Mouse (Mus musculus) lung, postnatal 4 days (tissue): Measurements from ENCODE around the gene Zfp663.
A peak's percentile ranks its signal among the peaks of the same experiment; 100 is the strongest.

Experiments used
- DNase-seq, 2 experiments: peaks; one replicate each; pipeline ENCODE4 v3.0.0; 2021

Gene Zfp663

DNA sequence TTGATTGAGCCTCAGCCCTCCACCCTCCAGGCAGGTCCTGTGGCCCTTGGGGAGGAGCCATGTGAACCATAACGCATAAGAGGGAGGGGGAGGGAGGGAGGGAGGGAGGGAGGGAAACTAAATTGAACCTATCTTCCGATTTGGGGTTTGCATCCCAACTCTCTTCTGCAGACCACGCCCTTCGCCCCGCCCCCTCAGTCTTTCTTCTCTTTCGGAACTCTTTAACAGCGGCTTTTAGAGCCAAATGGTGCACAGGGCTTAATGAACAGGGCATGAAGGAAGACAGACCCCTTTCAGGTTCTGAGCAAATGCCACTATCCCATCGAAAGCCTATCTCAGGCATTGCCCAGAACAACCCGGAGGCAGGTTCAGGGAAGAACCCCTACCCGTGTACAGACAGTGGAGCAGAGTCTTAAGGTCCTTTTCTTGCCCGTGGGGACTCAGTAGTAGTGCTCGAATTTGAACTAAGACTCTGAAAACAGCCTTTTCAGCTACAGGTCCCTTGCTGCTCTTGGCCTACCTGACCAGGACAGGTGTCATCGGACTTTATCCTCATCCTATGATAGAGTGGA is 575 bp downstream of the Zfp663 start:
- DNase-seq = peak in 1 of 2 experiments; percentile 21

DNA sequence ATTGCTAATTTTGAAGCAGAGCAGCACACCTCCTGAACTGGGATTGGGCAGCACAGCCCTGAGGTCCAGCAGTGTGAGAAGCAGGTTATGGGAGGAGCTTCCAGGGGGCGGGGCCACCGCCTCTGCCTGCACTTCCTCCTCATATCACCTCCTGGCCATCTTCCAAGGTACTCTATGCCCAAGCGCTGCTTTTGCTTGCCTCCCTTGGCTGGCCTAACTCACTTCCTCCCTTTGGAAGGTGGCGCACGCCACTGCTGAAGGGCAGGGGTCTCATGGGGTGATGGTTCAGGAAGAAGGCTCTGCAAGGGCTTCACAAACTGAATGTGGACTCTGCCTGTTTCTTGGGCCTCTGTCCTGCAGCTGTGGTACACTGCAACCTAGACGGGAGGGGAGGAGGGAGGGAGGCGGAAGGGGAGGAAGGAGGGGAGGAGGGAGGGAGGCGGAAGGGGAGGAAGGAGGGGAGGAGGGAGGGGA is 1.4 kb downstream of the Zfp663 start:
- DNase-seq = peak; percentile 78 to 84

DNA sequence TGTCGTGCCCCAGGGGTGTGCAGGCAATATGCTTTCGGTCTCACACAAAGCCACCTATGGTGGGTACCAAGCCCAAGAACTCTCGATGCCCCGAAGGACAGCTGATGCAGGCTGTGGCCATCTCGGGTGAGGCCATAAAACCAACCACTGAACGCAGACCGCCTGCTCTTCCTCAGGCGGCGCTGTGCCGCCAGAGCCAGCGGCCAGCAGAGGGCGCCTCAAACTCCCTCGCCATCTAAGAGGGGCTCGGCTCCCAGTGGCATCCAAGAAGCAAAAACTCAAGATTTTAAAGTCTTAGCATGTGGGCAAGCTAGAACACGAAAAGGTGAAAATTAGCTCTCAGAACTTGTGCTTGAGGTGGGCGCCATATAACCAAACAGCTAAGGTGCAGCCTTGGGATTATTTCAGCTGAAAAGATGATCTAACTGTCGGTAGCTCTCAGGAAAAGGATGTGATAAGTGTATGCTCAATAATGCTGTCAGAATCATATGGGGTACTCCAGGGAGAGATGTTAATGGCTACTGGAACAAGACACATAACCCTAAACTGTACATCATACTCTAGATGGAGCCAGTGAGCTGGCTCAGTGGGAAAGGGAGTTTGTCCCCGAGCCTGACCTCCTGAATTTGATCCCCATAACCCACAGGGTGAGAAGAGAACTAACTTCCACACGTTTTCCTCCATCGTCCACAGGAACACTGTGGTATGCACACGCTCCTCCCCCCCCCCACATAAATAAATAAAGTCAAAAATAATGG is 4.0 kb downstream of the Zfp663 start:
- DNase-seq = peak; percentile 62 to 68

DNA sequence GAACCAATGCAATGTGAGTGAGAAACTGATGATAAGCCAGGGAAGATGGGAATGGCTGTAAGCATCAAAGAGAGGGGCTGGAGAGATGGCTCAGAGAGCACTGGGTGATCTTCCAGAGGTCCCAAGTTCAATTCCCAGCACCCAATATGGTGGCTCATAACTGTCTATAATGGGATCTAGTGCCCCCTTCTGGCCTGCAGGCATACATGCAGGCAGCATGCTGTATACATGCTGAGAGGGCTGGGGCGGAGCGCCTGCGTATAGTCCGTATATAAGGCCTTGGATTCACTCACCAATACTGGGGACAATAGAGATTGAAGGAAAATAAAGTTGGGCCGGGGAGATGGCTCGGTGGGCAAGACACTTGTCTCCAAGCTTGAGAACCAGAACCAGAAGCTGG is 5.2 kb downstream of the Zfp663 start:
- DNase-seq = no peak

DNA sequence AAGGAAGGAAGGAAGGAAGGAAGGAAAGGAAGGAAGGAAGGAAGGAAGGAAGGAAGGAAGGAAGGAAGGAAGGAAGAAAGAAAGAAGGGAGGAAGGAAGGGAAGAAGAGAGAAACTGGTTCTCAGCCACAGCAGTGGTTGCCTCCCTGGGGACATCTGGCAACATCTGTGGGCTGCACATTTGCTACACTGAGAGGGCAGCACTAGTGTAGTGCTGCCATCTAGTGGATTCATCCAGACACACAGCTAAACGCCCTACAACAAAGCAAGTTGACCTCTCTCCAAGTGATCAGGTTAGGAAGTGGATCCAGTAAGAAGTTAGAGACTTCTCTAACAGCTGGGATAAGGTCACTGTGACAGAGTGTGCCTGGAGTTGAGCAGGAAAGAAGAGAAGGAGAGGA is 7.7 kb downstream of the Zfp663 start:
- peak in 1 of 2 experiments; percentile 67 for DNase-seq

DNA sequence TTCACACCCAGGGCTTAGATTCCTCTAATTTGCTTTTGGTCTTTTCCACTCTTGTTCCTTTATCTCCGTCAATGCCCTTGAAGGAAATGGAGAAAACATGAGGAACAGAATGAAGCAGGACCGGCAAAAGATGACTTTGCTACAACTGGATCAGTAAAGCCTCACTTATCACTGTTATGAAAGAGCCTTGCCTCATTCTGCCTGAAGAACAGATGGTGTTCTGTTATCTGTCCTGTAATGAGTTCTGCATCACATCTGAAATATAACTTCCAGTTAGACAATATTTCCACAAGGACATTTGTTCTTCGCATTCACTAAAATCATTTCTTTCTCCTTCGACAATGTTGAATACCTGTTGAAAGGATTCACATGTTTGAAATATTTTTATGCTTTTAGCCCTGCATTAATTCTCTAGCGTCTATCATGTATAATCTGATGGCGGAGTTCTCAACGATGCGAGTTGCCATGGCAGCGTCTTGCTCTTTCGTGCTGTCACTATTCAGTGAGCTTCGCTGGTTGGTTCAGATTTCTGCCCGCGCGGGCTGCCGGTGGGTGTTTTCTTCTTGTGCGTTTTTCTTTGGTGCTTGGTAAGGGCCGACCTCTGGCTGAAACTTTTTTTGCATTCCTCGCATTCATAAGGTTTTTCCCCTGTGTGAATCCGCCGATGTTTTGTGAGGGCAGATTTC is 16.6 kb downstream of the Zfp663 start:
- DNase-seq = no peak

DNA sequence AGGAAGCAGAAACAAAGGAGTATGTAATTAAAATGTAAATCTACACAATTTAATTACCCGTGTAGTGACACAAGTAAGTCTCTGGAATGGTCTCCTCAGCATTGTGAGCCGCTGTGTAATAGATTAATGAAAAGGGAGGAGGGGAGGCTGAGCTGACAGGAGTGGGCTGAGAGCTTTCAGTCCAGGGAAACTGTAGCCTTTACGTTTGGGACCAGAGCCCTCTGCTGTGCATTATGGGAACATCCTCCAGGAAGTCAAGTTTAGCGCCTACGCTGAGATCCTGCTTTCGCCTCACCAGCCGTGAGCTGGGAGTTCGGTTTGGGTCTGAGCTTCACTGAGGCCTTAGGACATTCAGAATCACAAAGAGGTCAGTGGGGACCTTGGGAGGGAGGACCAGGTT is 19.1 kb downstream of the Zfp663 start:
- DNase-seq = peak in 1 of 2 experiments; percentile 34

DNA sequence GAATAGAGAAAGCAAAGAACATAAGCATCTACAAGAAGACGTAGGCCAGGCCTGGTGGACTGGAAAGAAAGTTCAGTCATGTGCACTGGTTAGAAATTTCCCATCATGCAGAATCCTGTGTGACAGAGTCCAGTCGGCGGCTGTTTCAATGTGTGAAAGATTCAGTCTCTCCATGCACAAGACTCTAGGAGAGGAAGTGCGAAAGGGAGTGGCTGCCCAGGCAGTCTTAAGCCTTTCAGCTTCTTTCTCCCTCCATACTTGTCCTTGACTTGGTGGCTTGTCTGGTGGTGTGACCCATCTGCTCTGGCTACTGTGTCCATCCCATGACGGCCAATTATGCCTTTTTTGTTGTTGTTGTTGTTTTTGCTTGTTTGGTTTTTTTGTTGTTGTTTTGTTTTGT is 22.3 kb downstream of the Zfp663 start:
- DNase-seq = no peak

DNA sequence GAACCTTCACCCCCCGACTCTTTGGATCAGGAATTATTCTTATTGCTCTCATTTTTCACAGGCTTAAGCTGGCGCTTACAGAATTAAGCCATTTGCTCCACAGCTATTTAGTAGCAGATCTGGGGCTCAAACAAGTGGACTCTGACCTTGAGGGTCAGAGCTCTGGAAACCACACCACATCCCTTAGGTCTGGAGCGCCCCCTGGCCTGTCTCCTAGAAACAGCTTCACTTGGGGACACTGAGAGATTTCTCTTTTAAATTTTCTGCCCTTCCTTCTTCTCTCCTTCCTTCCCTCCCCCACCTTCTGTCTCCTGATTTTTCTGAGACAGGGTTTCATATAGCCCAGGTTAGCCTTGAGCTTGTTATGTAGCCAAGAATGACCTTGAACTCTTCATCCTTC is 31.3 kb downstream of the Zfp663 start:
- peak; percentile 53 to 76 for DNase-seq

DNA sequence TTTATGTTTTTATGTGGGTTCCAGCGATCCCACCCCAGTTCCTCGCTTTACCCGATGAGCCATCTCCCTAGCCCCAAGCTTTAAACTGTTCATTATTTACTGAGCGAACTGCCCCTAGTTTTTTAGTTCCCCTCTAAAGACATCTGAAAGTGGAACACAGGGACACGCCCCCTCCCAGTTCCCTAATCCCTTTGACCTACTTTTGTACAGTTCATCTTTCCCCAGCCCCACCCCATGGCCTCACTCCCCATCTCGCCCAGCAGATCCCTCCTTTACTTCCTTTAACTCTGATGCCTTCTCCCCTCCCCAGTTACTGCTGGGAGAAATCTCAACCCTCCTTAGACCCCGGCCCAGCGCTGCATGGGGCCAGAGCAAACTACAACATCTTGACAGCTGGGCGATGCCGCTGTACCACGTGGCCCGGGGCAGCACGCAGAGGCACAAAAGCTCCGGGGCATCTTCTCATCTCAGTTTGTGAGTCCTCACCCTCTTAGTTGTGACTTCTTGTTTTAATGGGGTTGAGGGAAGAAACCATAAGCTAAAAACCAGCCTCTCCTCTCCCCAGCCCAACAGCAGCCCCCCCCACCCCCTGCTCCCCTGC is 35.8 kb downstream of the Zfp663 start:
- peak in 1 of 2 experiments; percentile 65 for DNase-seq

DNA sequence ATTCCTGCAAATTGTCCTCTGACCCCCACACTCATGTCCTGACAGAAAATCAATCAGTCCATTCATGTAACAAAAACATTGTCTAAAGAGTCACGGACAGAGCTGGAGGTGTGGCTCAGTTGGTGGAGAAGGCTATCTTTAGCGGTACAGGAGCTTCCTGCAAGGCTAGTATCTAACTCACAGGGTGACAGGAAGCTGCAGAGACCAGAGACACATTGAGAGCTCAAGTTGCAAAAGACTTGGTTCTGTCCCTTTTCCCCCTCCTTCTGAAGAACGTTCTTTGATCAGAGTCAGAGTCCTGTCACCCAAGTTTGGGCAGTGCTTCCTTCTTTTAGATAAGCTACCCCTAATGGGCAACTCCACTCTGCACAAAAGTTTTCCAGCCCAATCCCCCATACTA is 38.8 kb downstream of the Zfp663 start:
- DNase-seq = peak in 1 of 2 experiments; percentile 12

DNA sequence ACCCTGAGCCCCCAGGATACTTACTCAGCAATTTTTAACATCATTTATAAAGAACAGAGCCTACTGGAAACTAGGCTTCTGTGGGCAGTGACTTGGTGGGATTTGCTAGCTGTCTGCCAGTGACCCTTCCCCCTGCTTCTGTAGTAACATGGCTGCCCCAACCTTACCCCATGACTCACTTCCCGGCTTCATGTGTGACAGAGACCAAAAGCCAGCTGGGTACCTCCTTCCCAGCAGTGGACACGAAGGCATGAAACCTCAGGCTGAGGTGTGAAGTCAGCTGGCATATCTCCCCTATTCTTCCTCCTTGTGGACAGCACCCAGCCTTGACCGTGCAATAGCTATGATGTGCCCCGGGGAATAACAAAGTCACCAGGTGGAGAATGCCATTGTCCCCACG is 39.8 kb downstream of the Zfp663 start:
- DNase-seq = peak in 1 of 2 experiments; percentile 11

DNA sequence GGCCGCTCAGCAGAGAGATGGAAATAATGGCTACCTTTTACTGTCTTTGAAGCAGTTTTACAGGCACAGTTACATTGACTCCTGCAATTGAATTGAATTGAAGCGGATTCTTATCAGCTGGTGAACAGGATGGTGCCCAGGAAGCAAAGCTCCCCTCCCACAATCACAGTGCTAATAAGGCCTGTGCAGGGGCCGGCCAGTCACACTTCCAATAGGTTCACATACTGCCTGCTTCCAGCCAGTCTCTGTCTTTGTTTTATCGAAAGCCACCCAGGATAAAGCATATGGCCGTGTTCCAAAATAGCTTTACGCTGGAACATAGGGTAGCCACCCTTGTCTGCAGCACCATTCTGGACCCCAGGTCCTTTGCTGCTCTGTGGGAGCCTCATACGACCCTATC is 41.1 kb downstream of the Zfp663 start:
- DNase-seq = peak in 1 of 2 experiments; percentile 19

DNA sequence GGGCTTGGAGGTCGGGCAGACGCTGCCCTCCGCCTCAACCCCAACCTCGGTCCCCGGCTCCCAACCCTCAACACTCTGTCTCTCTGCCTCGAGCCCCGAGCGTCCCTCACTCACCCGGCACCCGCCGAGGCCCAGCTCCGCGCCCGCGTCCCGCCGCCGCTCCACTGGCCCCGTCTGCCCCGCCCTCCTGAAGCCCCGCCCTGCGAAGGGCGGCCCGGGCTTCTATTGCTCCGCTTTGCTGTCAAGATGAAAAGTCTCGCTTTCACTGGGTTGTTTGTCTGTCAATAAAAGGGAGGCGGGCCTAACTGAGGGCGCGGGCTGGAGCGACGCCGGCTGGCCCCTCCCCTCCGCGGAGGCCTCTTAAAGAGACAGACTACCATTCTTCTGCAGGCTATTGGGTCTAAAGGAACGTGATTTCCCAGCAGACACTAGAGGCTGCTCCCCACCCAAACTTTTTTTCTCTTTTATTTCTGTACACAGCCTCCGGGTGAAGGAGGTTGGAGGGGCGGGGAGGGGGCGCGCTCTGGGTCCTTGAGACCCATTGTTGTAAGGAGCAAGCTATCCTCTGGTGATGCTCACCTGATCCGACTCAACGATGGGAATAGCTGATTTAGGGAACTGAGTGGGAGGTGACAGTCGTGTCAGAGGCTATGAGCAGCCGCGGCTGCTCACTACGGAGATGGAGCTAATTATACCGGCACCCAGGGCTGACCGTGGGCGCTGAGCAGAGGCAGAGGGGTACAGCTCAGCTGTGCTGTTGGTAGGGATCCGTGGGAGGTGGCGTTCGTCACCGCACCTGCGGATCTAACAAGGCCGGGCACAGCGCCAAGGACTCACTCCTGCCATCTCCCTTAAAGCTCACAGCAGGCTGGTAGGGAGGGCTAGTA is 42.0 kb downstream of the Zfp663 start, which contains the start of gene Elmo2:
Gene Elmo2, minus strand, starts transcription at position 176 of the 887 bp plus-strand sequence.
- DNase-seq = peak; percentile 98 to 99

DNA sequence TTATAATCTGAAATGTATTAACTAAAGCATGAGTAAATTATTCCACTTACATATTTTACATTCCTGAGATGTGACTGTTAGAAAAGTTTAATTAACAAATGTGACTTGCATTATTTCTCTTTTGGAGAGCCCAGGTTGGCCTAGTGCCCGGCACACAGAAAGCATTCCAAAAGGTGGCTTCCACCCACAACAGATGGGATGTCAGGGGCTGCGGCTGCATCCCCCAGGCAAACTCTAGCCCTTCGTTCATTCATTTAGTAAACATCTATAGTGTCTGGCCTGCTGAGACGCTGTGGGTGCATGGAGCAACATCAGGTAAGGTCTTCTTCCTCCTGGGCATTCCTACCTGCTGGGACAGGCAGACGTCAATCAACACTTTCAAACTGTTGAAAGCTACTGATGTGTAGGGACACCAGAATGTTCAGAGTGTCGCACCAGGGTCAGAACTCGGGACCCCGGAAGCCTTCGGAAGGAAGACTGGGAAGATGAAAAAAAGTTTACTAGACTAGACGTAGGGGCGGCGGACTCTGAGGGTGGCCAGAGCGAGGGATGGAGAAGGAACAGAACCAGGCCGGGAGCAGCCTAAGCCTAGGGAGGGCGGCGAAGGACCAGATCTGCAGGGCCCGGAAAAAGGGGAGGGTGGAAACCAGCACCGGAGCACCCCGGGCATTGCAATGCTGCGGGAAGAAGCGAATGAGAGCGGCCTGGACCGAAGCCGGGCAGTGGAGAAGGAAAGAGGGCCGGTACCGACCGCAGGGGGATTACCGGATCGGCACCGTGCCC is 42.8 kb downstream of the Zfp663 start:
- DNase-seq = peak in 1 of 2 experiments; percentile 58

DNA sequence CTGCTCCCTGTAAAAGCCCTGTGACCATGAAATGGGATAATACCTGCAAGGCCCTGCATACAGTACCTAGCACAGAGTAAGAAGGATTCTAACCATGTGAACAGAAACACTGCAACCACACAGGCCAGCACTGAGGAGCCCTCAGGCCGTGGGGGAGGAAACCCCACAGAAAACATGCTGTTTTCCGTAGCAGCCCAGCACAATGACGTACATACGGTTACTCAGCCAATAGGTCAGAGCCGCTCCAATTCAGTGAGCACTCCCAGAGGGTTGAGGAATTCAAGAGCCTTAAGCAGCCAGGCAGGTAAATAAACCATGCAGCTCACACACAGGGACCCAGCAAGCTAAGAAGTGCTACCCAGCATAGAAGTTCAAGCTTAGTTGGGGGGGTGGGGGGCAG is 44.6 kb downstream of the Zfp663 start:
- peak; percentile 55 to 68 for DNase-seq

DNA sequence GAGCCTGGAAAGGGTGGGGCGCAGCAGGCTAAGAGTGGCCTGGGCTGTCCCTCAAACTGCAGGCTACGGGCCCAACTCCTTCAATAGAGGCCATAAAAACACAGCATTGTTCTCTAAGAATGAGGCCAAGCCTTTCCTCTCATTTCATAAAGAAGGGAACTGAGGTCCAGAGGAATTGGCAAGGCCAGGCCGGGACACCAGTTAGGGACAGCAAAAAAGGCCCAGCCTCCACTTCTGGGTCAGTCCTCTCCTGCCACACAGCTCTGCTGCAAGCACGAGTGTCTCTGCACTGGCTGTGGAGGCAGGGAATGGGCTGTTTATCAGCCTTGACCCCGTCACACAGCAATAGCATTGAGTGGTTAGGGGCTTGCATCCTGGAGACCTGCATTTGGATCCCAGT is 45.0 kb downstream of the Zfp663 start:
- no peak for DNase-seq

DNA sequence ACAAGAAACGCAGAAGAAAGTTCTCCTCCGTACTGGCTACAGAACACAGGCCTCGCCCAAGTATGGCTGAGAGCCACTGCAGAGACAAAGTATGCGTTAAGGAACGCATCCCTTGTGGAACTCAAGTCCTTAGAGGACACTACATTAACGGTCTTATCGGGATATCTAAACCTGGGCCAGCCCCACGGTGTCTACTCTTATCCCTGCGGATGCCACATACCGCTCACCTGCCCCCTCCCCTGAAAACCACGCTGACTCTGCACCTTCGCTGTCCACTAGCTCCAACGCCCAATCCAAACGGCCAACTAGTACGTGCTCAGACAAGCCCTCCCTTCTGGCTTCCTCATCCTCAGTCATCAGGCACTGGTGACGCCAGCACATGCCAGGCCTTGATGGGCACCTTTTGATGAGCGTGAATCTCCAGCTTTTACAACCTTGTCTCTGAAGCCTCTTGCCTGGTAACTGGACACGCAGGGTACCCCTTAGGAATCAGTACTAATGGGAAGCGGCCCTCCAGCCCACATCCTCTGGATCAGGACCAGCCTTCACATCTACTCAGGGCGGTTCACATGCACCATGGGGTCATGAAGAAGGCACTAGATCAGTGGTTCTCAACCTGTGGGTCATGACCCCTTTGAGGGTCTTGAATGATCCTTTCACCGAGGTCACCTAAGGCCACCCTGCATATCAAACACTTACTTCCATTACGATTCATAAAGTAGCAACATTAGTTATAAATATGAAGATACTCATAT is 46.4 kb downstream of the Zfp663 start:
- DNase-seq = no peak

DNA sequence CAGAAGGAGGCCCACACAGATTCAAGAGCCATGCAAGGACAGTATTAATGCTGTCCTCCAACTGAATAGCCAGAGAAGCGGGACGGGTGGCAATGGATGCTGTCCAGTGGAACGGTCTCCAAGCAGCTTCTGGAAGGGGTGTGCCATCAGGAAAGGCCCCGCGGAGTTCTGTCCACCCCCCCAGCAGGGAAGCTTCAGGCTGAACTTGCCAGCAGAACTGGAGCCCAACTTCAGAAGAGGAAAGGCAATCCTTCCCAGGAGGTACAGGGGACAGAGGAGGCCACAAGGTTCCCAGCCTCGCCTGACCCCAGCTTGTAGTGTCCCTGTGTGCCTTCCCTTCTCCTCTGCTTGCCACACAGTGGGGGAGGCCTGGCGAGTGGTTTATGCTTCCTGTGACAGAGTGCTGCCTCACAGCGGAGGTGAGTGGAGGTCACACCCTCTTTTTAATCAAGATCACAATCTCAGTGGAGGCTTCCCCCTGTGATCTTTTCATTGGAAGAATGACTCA is 47.1 kb downstream of the Zfp663 start:
- DNase-seq = peak; percentile 58 to 59

DNA sequence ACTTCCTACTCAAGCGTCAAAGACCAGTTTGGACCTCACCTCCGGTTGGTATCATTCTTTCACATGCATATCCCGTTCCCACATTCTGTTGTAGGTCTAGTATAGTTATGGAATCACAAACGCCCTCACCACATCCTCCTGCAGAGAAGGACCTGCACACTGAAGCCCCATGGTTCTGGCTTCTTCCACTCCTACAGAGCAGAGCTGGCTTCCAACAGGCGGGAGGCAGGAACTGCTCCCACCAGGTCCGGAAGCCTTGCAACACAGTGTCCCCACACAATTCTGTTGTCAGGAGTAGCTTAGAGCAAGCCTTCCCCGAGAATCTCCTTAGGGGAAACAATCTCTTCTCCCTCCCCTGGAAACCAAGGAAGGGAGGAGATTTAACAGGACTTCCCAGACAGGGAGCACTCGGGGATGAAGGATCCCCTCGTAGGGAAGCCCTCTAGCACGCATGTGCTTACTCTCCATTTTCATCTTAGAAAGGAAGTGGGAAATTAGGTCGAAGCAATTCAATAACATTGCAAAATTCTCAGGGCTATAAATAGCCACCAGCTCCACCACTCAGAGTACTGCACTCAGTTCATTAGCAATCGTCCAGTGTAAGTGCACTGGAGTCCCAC is 47.9 kb downstream of the Zfp663 start:
- peak; percentile 66 to 74 for DNase-seq
